Comparison of ENCODE assay signal across 11 mouse cellular contexts in the genomic region with DNA sequence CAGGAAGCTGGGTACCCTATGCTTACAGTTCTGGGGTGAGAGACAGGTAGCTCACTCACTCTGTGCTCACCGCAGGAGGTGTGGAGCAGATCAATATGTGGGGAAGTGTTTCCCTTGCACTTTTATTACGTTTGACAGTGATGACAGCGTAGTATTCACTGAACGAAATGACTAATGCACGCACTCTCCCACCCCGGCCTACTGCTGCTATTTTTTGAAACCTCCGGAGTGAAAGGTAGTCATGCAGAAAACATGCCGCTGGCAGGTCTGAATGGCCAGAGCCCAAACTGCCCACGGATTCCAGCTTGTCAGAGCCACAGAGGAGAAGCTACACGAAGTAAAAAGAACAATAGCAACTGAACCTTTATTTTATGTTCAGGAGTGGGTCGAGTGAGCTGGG.
DNase-seq lines count a peak whose midpoint lies in the region; ATAC-seq and TF ChIP-seq lines count a peak whose summit lies in the region.
"Had no signal": no experiment of that assay in that cellular context is flagged by ENCODE, and none has a peak within 500 bp of the region (broad histone marks: within the 10 kb centered on the region; RNA-seq: fewer than 3 reads in every experiment).

No protein-coding gene starts in this region.

- 38% methylated on average over 11 of the region's 11 CpGs for WGBS in midbrain, embryonic 11.5 days
- WGBS in midbrain, embryonic 13.5 days = 31% methylated on average over 11 of the region's 11 CpGs
- WGBS in kidney, adult 2 months = 23% methylated on average over 11 of the region's 11 CpGs

- no peak overlapping the region for H3K9ac ChIP-seq in midbrain, embryonic 11.5 days (ENCODE audit: low read length)
- H3K9ac ChIP-seq in midbrain, embryonic 13.5 days (replicated peaks) = no peak overlapping the region
- H3K9ac ChIP-seq: heart, embryonic 15.5 days; liver, embryonic 13.5 days had no signal

- no peaks in the 10 kb centered on the region for H3K9me3 ChIP-seq in midbrain, embryonic 11.5 days (ENCODE audit: control insufficient read depth, low read length)
- no peaks in the 10 kb centered on the region for H3K9me3 ChIP-seq in midbrain, embryonic 13.5 days
- H3K9me3 ChIP-seq: heart, embryonic 15.5 days; liver, embryonic 13.5 days had no signal

- no peak for TF ChIP-seq POLR2A in kidney, adult 2 months (IDR thresholded peaks at IDR 0.05; ENCODE audit: low read depth, low read length)

- no peaks in the 10 kb centered on the region; the same call in 1 of the 2 replicates for H3K27me3 ChIP-seq in midbrain, embryonic 11.5 days (ENCODE audit: control insufficient read depth, insufficient read depth, low read length)
- 0 out of 2 replicates have a peak, but pooled peaks cover 3% of the 10 kb centered on the region for H3K27me3 ChIP-seq in midbrain, embryonic 13.5 days
- no peaks in the 10 kb centered on the region for H3K27me3 ChIP-seq in kidney, adult 2 months (replicated peaks; ENCODE audit: control insufficient read depth, insufficient read depth, low read length)
- H3K27me3 ChIP-seq: heart, embryonic 15.5 days; liver, embryonic 13.5 days had no signal

- H3K4me1 ChIP-seq in midbrain, embryonic 11.5 days (ENCODE audit: control insufficient read depth, insufficient read depth, low read length) = no peaks in the 10 kb centered on the region
- H3K4me1 ChIP-seq in midbrain, embryonic 13.5 days (replicated peaks) = no peaks in the 10 kb centered on the region
- H3K4me1 ChIP-seq in kidney, adult 2 months (ENCODE audit: control insufficient read depth, insufficient read depth, low read length) = peaks cover 17% of the 10 kb centered on the region; the same call in 1 of the 2 replicates
- H3K4me1 ChIP-seq: liver, embryonic 13.5 days had no signal

- no peak overlapping the region for H3K4me2 ChIP-seq in midbrain, embryonic 11.5 days
- H3K4me2 ChIP-seq in midbrain, embryonic 13.5 days (replicated peaks) = no peak overlapping the region
- H3K4me2 ChIP-seq: heart, embryonic 15.5 days; liver, embryonic 13.5 days had no signal

- ATAC-seq in midbrain, embryonic 11.5 days (ENCODE audit: low FRiP score) = 0 out of 2 replicates have a peak, but pooled peaks have one; percentile 7
- no peak for ATAC-seq in midbrain, embryonic 13.5 days

- H3K36me3 ChIP-seq in midbrain, embryonic 11.5 days (ENCODE audit: control insufficient read depth, insufficient read depth, low read length) = no peaks in the 10 kb centered on the region
- H3K36me3 ChIP-seq in midbrain, embryonic 13.5 days = no peaks in the 10 kb centered on the region
- H3K36me3 ChIP-seq in kidney, adult 2 months (ENCODE audit: control insufficient read depth, insufficient read depth, low read length) = no peaks in the 10 kb centered on the region
- H3K36me3 ChIP-seq: heart, embryonic 15.5 days; liver, embryonic 13.5 days had no signal

- no peak overlapping the region for H3K27ac ChIP-seq in midbrain, embryonic 11.5 days (ENCODE audit: low read depth, low read length)
- no peak overlapping the region for H3K27ac ChIP-seq in midbrain, embryonic 13.5 days
- peak overlapping the region; percentile 24; the same call in 1 of the 2 replicates for H3K27ac ChIP-seq in kidney, adult 2 months (ENCODE audit: insufficient read depth, low read depth, low read length)
- no peak overlapping the region for H3K27ac ChIP-seq in layer of hippocampus, adult 2 months
- H3K27ac ChIP-seq: heart, embryonic 15.5 days; liver, embryonic 13.5 days had no signal

- DNase-seq in cerebellum, postnatal 14 days = peak; percentile 72 to 84
- no peak for DNase-seq in cerebellum, adult 9-10 months
- DNase-seq in midbrain, embryonic 11.5 days (ENCODE audit: low spot score, missing footprints) = no peak
- peak; percentile 80 for DNase-seq in kidney, adult 2 months
- peak; percentile 56 for DNase-seq in retina, embryonic 14.5 days (ENCODE audit: low spot score)
- DNase-seq in layer of hippocampus, adult 2 months (ENCODE audit: low spot score in 2 of 2) = no peak
- no peak for DNase-seq in T-cell, adult 2 months (ENCODE audit: low spot score)
- DNase-seq: adrenal gland, adult 2 months; liver, embryonic 13.5 days had no signal

- TF ChIP-seq CTCF in kidney, adult 2 months (conservative IDR thresholded peaks at IDR 0.05; ENCODE audit: insufficient read depth, insufficient read length, low read depth, low read length) = no peak
- TF ChIP-seq CTCF in layer of hippocampus, adult 2 months (conservative IDR thresholded peaks at IDR 0.05) = no peak

- H3K4me3 ChIP-seq in midbrain, embryonic 11.5 days (ENCODE audit: low read depth, low read length) = no peak overlapping the region
- no peak overlapping the region for H3K4me3 ChIP-seq in midbrain, embryonic 13.5 days (replicated peaks)
- no peak overlapping the region for H3K4me3 ChIP-seq in kidney, adult 2 months (ENCODE audit: insufficient read depth, low read depth, low read length)
- no peak overlapping the region for H3K4me3 ChIP-seq in layer of hippocampus, adult 2 months
- H3K4me3 ChIP-seq: heart, embryonic 15.5 days; liver, embryonic 13.5 days had no signal

Comparison
In these comparisons a context has a peak if more than half of its experiments do, and no peak if none do; other contexts are left out.
1. DNase-seq: peak in cerebellum, postnatal 14 days (2 of 2), kidney, adult 2 months (single experiment) and retina, embryonic 14.5 days (single experiment); none in cerebellum, adult 9-10 months (single experiment), midbrain, embryonic 11.5 days (single experiment), layer of hippocampus, adult 2 months (0 of 2) and T-cell, adult 2 months (single experiment).